Mouse (Mus musculus): Measurements from ENCODE around the gene Pnn.

The Pnn gene

GRCm38 (mm10) chr12:59074052-59074451 is 7.4 kb downstream of the Pnn start:
- no peak for DNase-seq (ENCODE audit: low spot score in 2 of 2)

GRCm38 (mm10) chr12:59076996-59077395 is 10.3 kb downstream of the Pnn start:
- DNase-seq (ENCODE audit: low spot score in 2 of 2), result no peak

GRCm38 (mm10) chr12:59077883-59078282 is 11.2 kb downstream of the Pnn start:
- no peak for DNase-seq (ENCODE audit: low spot score in 2 of 2)

DNA sequence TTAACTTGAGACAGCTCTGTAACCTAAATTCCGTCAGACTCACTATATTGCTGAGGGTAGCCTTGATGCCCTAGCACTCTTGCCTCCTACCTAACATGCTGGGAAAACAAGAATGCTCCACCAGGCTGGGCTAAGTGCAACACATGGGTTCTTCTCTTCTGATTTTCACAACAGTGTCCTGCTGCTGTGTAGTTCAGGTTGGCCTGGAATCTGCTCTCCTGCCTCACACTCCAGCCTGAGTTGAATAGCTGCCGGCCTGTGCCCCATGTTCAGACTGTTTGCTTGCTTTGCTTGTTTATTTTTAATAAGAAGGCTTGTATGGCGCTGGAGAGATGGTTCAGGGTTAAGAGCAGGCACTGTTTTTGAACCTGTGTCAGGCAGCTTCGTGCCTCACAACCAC is 13.8 kb downstream of the Pnn start:
- no peak for DNase-seq (ENCODE audit: low spot score in 2 of 2)

- no peak for DNase-seq (ENCODE audit: low spot score in 2 of 2)
These were observed 17.8 kb downstream of the Pnn start for GRCm38 (mm10) chr12:59084446-59084845.

DNA sequence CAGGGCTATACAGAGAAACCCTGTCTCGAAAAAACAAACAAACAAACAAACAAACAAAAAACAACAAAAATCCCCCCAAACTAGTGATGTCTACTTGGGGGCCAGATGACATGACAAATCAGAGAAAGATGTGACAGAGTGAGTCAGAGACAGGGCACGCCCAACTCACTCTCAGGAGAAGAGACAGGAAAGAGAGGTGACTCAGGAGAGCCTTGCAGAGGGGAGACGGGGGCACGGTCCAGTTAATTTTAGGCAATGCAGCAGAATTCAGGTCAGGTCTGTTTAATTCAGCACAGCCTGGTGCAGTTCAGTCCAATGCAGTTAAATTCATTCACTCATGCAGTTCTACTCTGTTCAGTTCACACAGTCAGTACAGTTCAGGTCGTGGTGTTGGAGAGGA is 19.5 kb downstream of the Pnn start:
- DNase-seq (ENCODE audit: low spot score in 2 of 2), result no peak

GRCm38 (mm10) chr12:59093543-59093942 is 26.9 kb downstream of the Pnn start:
- DNase-seq (ENCODE audit: low spot score in 2 of 2), result no peak

GRCm38 (mm10) chr12:59095104-59096025 is 28.7 kb downstream of the Pnn start, which contains the start of gene Mia2:
Gene Mia2, plus strand, starts transcription at chr12:59095799.
- peak in 1 of 2 experiments; percentile 10 for DNase-seq (ENCODE audit: low spot score in 2 of 2)

DNA sequence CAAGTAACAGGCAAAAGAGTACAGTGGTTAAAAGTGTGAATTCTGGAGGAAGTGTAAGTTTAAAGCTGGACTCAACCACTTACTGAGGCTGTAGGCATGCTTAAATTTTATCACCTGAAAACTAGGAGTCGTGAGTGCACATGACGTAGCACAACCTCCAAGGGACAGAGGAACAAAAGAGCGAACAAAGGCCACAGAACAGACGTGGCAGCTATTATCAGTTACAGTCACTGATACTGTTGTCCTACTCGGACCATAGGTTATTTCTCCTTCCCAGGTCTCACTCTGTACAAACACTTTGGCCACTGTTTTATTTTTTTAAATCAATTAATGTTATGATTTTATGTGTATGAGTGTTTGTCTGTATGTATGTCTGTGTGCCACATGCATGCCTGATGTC is 38.1 kb downstream of the Pnn start:
- no peak for DNase-seq (ENCODE audit: low spot score in 2 of 2)

- DNase-seq (ENCODE audit: low spot score in 2 of 2), result no peak
These were observed 39.2 kb downstream of the Pnn start for GRCm38 (mm10) chr12:59105914-59106313.

DNA sequence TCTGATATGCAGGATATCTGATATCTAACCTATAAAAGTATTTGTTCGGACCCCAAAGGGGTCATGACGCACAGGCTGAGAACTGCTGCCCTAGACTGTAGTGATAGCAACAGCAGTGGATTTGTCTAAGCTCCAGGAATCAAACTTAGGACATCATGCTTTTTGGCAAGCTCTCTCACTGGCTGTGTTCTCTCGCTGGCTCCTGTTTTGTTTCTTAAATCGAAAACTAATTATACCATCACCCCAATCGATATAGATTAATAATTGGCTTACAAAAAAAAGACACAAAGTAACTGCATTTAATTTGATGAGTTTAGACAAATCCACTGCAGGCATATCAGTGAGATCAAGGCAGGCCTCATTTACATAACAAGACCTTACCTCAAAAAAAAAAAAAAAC is 39.8 kb downstream of the Pnn start:
- no peak for DNase-seq (ENCODE audit: low spot score in 2 of 2)

DNA sequence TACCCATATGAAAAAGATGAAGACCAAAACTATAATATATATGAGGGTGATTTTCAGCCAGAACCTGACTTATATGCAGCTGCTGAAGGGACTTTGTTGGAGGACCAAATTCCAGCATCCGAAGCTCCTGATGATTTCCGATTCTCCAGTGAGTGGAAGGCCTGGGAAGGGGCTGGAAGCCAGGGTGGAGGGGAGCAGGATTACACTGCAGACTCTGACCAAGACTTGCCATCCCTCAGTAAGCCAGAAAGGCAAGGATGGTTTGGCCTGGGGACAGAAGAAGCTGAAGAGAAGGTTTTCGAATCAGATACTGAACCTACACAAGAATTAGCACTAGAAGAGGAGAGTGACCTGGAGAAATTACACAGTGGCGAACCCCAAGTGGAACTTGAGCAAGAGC is 41.2 kb downstream of the Pnn start:
- DNase-seq (ENCODE audit: low spot score in 2 of 2), result no peak

DNA sequence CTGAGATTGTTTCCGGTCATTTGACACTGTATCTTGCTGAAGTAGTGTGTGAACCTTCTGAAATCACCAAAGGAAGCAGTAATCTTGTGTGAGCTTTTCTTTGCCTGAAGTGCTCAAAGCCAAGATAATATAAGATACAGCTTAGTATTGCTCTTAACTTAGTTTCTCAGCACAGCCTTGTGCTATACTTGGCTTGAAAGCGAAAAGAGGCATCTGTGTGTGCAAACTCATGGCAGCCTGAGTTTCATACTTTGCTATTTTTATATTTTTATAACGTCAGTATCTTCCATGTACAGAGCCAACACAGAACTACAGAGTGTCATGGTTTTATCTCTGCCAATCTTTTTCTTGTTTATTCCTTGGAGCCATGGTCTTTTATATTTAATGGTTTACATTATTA is 50.5 kb downstream of the Pnn start:
- no peak for DNase-seq (ENCODE audit: low spot score in 2 of 2)
